Mouse (Mus musculus) limb, embryonic 10.5 days (tissue): ENCODE measurements at regions not wholly inside any gene's neighbourhood (a gene's known extent, or its start where the extent isn't known, plus 50 kb on each side); places are given as distances from the start of the nearest gene placed in this dataset.
A peak's percentile ranks its signal among the peaks of the same experiment; 100 is the strongest.

Experiments used
- DNase-seq: peaks from one replicate; pipeline ENCODE4 v3.0.0-alpha.2; 2017; ENCODE audit warnings: low spot score
- H3K27ac ChIP-seq: fragments of 300-500 bp; sonication (generic); 2 replicates; pipeline ENCODE4 v1.5.1; 2016; ENCODE audit warnings: mild to moderate bottlenecking
- H3K27me3 ChIP-seq: fragments of 300-500 bp; sonication (generic); 2 replicates; pipeline ENCODE4 v1.6.1; 2016; ENCODE audit warnings: low read depth, mild to moderate bottlenecking; ENCODE audit not compliant: poor library complexity, severe bottlenecking
- H3K36me3 ChIP-seq: fragments of 300-500 bp; sonication (generic); 2 replicates; pipeline ENCODE4 v1.6.1; 2016; ENCODE audit warnings: mild to moderate bottlenecking, moderate library complexity
- H3K4me1 ChIP-seq: fragments of 300-500 bp; sonication (generic); 2 replicates; pipeline ENCODE4 v1.6.1; 2016
- H3K4me3 ChIP-seq: fragments of 300-500 bp; sonication (generic); 2 replicates; pipeline ENCODE4 v1.5.1; 2016; ENCODE audit warnings: mild to moderate bottlenecking, moderate library complexity
- H3K9me3 ChIP-seq: fragments of 300-500 bp; sonication (generic); replicated peaks from 2 replicates; pipeline ENCODE4 v1.6.1; 2016; ENCODE audit warnings: mild to moderate bottlenecking
- WGBS: fragments of 180-500 bp; shearing (Covaris S2); methylation state at CpG from one replicate; pipeline ENCODE4 v1.1.7; 2016; 5-methylcytosine and 5-hydroxymethylcytosine counted together

DNA sequence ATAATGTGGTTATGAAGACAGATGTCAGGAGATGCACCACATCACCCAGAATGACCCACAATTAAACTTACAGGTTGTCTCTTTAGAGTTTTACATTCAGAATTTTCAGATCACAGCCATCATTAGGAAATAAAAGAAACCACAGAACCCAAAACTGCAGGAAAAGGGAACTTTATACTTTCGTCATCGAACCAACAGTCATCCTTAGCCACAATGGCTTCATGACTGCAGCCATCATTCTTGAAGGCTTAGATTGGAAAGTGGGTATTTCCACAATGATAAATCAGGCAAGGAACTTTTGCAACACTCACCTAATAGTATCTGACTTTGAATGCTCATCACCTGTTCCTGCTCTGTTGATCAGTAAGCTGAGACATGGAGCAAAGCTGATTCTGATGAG, 75.9 kb upstream of the Ank start:
- 98% methylated on average over 2 of the region's 2 CpGs for WGBS
- Histone ChIP-seq H3K4me3 (no peak overlapping the region), H3K27me3 (no peaks in the 10 kb centered on the region), H3K27ac (no peak overlapping the region), H3K36me3 (no peaks in the 10 kb centered on the region), H3K9me3 (no peaks in the 10 kb centered on the region), H3K4me1 (no peaks in the 10 kb centered on the region)
- DNase-seq, result no peak

DNA sequence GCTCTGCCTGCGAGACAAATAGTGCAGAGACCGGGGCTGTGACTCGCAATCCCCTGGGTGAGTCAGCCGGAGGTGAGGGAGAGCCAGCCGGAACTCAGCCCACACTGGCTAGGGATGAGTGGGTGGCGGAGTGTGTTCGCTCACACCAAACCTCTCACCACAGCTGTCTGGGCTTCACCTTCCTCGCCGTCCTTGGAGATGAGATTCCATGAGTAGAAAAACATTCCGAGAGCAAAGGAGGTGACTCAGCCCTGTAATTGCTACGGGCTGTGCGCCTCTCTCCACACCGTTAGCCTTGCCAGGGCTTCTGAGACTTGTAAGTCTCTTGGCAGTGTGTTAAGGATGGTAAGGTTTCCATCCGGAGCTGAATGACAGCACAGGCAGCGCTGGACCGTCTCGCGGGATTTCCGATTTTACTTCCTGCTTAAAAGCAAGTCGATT, 60.7 kb upstream of the Ank start:
- peak; percentile 23 for DNase-seq
- 91% methylated on average over 20 of the region's 20 CpGs for WGBS
- H3K27ac ChIP-seq, result no peak overlapping the region

GRCm38 (mm10) chr15:27409856-27410255, 56.6 kb upstream of the Ank start:
- peak; percentile 9 for DNase-seq

More for the DNA sequence above, 60.7 kb upstream of the Ank start:
- Histone ChIP-seq H3K36me3 (no peaks in the 10 kb centered on the region), H3K9me3 (no peaks in the 10 kb centered on the region), H3K4me3 (no peak overlapping the region), H3K27me3 (no peaks in the 10 kb centered on the region), H3K4me1 (no peaks in the 10 kb centered on the region)

GRCm38 (mm10) chr15:27412304-27412703, 54.2 kb upstream of the Ank start:
- Histone ChIP-seq H3K36me3 (no peaks in the 10 kb centered on the region), H3K9me3 (no peaks in the 10 kb centered on the region), H3K27me3 (no peaks in the 10 kb centered on the region), H3K4me1 (no peaks in the 10 kb centered on the region), H3K4me3 (no peak overlapping the region), H3K27ac (no peak overlapping the region)
- no peak for DNase-seq
- WGBS, result 94% methylated on average over 2 of the region's 2 CpGs

More at GRCm38 (mm10) chr15:27409856-27410255, 56.6 kb upstream of the Ank start:
- WGBS, result 95% methylated on average over 8 of the region's 8 CpGs
- Histone ChIP-seq H3K36me3 (no peaks in the 10 kb centered on the region), H3K27ac (no peak overlapping the region), H3K4me3 (no peak overlapping the region), H3K27me3 (no peaks in the 10 kb centered on the region), H3K4me1 (no peaks in the 10 kb centered on the region), H3K9me3 (no peaks in the 10 kb centered on the region)

DNA sequence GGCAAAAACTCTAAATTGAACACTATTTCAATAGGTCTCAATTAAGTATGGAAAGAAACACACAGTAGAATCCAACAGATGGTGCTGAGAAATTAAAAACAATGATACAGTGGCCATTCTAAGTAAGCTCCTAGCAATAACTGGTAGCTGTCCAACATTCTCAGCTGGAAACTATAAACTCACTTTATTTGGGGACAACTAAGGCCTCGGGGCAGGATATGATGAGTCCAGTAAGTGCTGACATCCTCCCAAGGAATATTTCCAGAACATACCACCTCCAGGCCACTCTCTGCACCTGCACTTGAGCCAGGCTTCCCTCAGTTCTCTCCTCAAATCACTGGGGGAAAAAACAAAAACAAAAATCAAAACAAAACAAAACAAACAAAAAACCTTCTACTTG, 53.7 kb upstream of the Ank start:
- Histone ChIP-seq H3K9me3 (no peaks in the 10 kb centered on the region), H3K27me3 (no peaks in the 10 kb centered on the region), H3K4me1 (no peaks in the 10 kb centered on the region), H3K27ac (no peak overlapping the region), H3K36me3 (no peaks in the 10 kb centered on the region), H3K4me3 (no peak overlapping the region)
- DNase-seq, result no peak
- 87% methylated on average over 1 of the region's 1 CpGs for WGBS

GRCm38 (mm10) chr15:27413486-27413885, 53.0 kb upstream of the Ank start:
- no peaks in the 10 kb centered on the region for H3K9me3 ChIP-seq
- no peaks in the 10 kb centered on the region for H3K36me3 ChIP-seq
- no peak overlapping the region for H3K4me3 ChIP-seq
- H3K27ac ChIP-seq, result no peak overlapping the region
- WGBS, result 92% methylated on average over 7 of the region's 7 CpGs
- H3K27me3 ChIP-seq, result no peaks in the 10 kb centered on the region
- no peak for DNase-seq
- no peaks in the 10 kb centered on the region for H3K4me1 ChIP-seq

- H3K36me3 ChIP-seq, result no peaks in the 10 kb centered on the region
- H3K27ac ChIP-seq, result no peak overlapping the region
- H3K4me3 ChIP-seq, result no peak overlapping the region
- 88% methylated on average over 7 of the region's 7 CpGs for WGBS
- DNase-seq, result no peak
- no peaks in the 10 kb centered on the region for H3K9me3 ChIP-seq
- no peaks in the 10 kb centered on the region for H3K27me3 ChIP-seq
- H3K4me1 ChIP-seq, result no peaks in the 10 kb centered on the region
These were observed 51.7 kb upstream of the Ank start for GRCm38 (mm10) chr15:27414819-27415218.
